In the genomic region with DNA sequence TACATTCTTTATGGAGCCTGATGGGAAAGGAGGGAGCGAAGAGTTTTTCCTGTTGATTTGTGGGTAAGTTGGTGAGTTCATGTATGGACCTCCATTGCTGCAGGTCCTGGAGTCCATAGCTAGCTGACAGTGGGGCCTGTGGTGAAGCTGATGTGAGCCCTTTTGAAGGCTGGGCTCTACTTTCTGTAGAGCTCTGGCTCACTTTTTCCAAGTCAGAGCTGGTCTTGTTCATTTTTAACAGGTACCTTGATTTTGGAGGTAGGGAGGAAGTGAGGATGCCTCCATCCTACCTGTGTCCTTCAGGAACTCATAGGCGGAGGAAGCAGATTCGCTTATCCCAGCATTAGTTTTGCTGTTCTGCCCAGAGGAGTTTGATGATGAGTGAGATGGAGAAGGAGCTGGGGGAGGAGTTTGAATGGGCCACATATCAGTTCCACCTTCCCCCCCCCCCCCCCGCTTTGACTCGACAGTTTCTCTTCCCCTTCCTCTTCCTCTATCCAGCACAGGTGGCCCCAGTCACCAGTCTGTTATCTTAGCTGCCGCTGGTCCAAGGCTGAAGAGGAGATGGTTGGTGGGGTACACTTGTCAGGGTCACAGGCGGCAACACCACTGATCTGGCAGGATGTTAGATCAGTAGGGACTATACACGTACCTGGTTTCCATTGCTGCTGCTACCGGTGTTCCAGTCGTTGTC, we compare ENCODE assay signal across 23 mouse cellular contexts.
A peak's percentile ranks its signal among the peaks of the same experiment; 100 is the strongest.
DNase-seq lines count a peak whose midpoint lies in the region; ATAC-seq and TF ChIP-seq lines count a peak whose summit lies in the region.
"Had no signal": no experiment of that assay in that cellular context is flagged by ENCODE, and none has a peak within 500 bp of the region (broad histone marks: within the 10 kb centered on the region; RNA-seq: fewer than 3 reads in every experiment).

No protein-coding gene starts in this region.

- ATAC-seq in megakaryocyte, adult 5-6 weeks (ENCODE audit: poor library complexity, severe bottlenecking), result peak; percentile 64; the same call in 1 of the 2 replicates
- ATAC-seq: lung, postnatal 0 days had no signal

- 39% methylated on average over 10 of the region's 10 CpGs for WGBS in spleen, adult 2 months

- H3K27me3 ChIP-seq in spleen, adult 2 months (ENCODE audit: control insufficient read depth, insufficient read depth, low read length), result no peaks in the 10 kb centered on the region
- H3K27me3 ChIP-seq: embryonic facial prominence, embryonic 13.5 days; forebrain, embryonic 12.5 days; heart, embryonic 15.5 days; hindbrain, embryonic 15.5 days had no signal

- peak overlapping the region; percentile 56 for H3K27ac ChIP-seq in spleen, adult 2 months (ENCODE audit: insufficient read depth, low read length)
- H3K27ac ChIP-seq: embryonic facial prominence, embryonic 13.5 days; forebrain, embryonic 12.5 days; heart, embryonic 15.5 days; hindbrain, embryonic 15.5 days; limb, embryonic 10.5 days; stomach, postnatal 0 days had no signal

- no peaks in the 10 kb centered on the region; the same call in 1 of the 2 replicates for H3K36me3 ChIP-seq in spleen, adult 2 months (ENCODE audit: control insufficient read depth, insufficient read depth, low read length)
- H3K36me3 ChIP-seq: embryonic facial prominence, embryonic 13.5 days; forebrain, embryonic 12.5 days; heart, embryonic 15.5 days; hindbrain, embryonic 15.5 days; limb, embryonic 10.5 days had no signal

- DNase-seq in A20 (ENCODE audit: low read depth, low spot score), result peak; percentile 94
- peak; percentile 47 to 53 for DNase-seq in B cell, adult 2 months
- DNase-seq in spleen, adult 2 months (ENCODE audit: low read depth in 1 of 2, low spot score in 2 of 2), result peak; percentile 44 to 53
- no peak for DNase-seq in cerebellum, adult 11 months
- DNase-seq in right cerebral cortex, postnatal 14 days, result no peak
- no peak for DNase-seq in heart, adult 8-10 months (ENCODE audit: low spot score)
- DNase-seq: adrenal gland, postnatal 25 days; gastrocnemius, postnatal 36 days; heart, postnatal 36 days; kidney, adult 8-10 months; kidney, postnatal 14 days; liver; right cerebral cortex, postnatal 25 days; thymus, postnatal 25 days had no signal

- no peak overlapping the region for H3K4me3 ChIP-seq in spleen, adult 2 months (ENCODE audit: extremely low read depth, insufficient read depth, insufficient read length)
- H3K4me3 ChIP-seq: embryonic facial prominence, embryonic 13.5 days; erythroblast, embryonic 14.5 days; forebrain, embryonic 12.5 days; heart, embryonic 15.5 days; hindbrain, embryonic 15.5 days; limb, embryonic 10.5 days had no signal

- TF ChIP-seq POLR2A in spleen, adult 2 months (IDR thresholded peaks at IDR 0.05; ENCODE audit: low read depth, low read length), result no peak

- TF ChIP-seq CTCF in spleen, adult 2 months (IDR thresholded peaks at IDR 0.05; ENCODE audit: extremely low read depth, insufficient read depth, insufficient read length, insufficient replicate concordance), result no peak

- H3K4me1 ChIP-seq in spleen, adult 2 months (ENCODE audit: control insufficient read depth, insufficient read depth, insufficient read length), result peaks cover 38% of the 10 kb centered on the region; the same call in 1 of the 2 replicates

Comparison
In these comparisons a context has a peak if more than half of its experiments do, and no peak if none do; other contexts are left out.
1. DNase-seq: peak in A20 (single experiment), B cell, adult 2 months (2 of 2) and spleen, adult 2 months (2 of 2); none in cerebellum, adult 11 months (single experiment), right cerebral cortex, postnatal 14 days (single experiment) and heart, adult 8-10 months (single experiment).